Mouse (Mus musculus): ENCODE results near the gene Tnfrsf12a.

The Tnfrsf12a gene

GRCm38 (mm10) chr17:23644613-23645495, 32.4 kb downstream of the Tnfrsf12a start, which contains the start of gene Mmp25:
Gene Mmp25 (minus strand): TSS chr17:23645277.
- no peak for DNase-seq

DNA sequence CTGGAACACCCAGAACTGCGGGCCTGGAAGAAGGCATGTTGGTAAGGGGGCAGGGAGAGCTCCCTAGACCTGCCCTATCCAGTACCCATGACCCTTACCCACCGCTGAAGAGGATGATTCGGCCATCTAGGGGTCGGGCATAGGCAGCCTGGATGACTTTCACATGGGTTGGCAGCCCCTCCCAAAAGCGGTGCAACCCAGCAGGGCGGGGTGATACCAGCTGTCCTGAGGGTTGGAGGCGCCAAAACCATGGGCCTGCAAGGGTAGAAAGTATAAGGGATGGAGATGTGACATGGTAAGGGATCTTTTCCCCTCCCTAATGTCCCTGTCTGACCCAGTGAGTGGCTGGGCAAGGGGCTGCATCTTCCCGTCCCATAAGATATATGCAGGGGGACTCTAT, 46.0 kb downstream of the Tnfrsf12a start:
- no peak for DNase-seq

DNA sequence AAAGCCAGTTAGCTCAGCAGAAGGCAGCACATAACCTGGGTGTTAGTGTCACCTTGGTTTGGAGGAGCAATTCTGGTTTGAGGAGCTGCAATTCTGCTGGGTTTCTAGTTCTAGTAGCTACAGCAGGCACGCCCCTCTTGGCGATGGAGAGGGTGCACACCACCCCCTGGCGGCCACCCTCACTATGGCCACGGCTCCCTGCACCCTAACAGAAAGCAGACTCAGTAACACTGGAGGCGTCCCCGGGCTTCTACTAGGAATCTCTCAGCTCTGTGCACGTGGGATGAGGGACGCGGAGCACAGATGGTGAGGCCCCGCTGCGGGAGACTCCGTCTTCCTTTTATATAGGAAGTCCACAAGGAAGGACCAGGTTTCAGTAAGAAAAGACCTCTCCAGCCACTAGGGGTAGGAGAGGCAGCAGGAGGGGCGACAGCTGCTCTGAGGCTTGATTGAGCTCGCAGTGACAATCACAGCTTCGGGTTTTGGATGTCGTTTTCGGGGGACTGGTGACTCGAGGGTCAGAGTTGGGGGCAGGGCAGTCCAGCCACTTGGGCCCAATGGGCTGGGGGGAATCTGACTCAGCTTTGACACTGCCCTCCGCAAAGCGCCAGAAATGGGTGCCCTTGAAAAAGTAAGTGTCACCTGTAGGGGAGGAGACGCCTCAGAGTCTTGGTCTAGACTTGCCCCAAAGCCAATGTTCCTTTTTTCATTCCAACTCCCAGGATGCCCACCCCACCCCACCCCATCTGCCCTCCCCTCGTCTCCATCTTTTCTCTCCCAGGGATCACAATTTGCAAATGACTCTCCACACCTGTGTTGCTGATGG, 46.9 kb downstream of the Tnfrsf12a start:
- DNase-seq, result peak; percentile 83

DNA sequence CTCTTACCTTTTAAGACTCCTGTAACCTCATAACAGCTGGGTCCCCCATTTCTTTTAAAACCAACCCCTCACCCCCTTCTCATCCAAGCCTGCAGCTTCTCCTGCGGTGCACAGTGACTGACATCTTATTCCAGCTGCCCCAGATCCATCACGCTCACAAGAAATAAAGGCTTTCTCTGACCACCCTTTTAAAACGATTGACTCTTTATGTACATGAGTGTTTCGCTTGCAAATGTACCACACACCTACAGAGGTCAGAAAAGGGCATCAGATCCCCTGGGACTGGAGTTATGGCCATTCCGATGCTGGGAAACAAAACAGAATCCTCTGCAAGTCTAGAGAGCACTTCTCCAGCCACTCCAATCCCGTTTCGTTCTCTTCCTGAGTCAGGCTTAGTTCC, 49.5 kb downstream of the Tnfrsf12a start:
- DNase-seq, result no peak
